Mouse (Mus musculus) liver, embryonic 14.5 days (tissue): ENCODE data around the gene Tmem169. TPM values are rescaled to one million over a fixed set of nuclear protein-coding genes. Genes with fewer than 3 reads are reported as not detected.

ENCODE experiments used
- ATAC-seq: fragments of 200-750 bp; cut with Nextera tagmentation; 2 replicates; pipeline ENCODE4 v1.8.0; 2017; ENCODE audit warnings: moderate number of reproducible peaks, mild to moderate bottlenecking, moderate library complexity; ENCODE audit not compliant: insufficient read depth
- DNase-seq, 3 experiments: peaks; one replicate each; pipeline ENCODE4 v3.0.0-alpha.2; 2012 to 2013; ENCODE audit warnings: low read depth in 3 of 3, low spot score in 3 of 3
- H3K27ac ChIP-seq: fragments of 300-500 bp; sonication (generic); 2 replicates; pipeline ENCODE4 v1.5.1; 2014; ENCODE audit warnings: moderate library complexity, mild to moderate bottlenecking, control low read depth, inconsistent platforms
- H3K27me3 ChIP-seq: fragments of 300-500 bp; sonication (generic); 2 replicates; pipeline ENCODE4 v1.6.1; 2014; ENCODE audit warnings: mild to moderate bottlenecking, low read length, moderate library complexity; ENCODE audit not compliant: control insufficient read depth, insufficient read depth
- H3K36me3 ChIP-seq: fragments of 300-500 bp; sonication (generic); replicated peaks from 2 replicates; pipeline ENCODE4 v1.6.1; 2014; ENCODE audit warnings: low read depth; ENCODE audit not compliant: control insufficient read depth, insufficient read depth
- H3K4me1 ChIP-seq, 2 experiments: fragments of 200-500 bp in 1 of 2; fragments of 300-500 bp in 1 of 2; sonication (generic) in 1 of 2; replicated peaks; 2 replicates each; pipeline ENCODE4 v1.6.1; 2012 to 2014; ENCODE audit warnings: antibody characterized with exemption in 1 of 2, inconsistent platforms in 1 of 2, low read length in 1 of 2; ENCODE audit not compliant: control insufficient read depth in 2 of 2, insufficient read depth in 2 of 2
- H3K4me2 ChIP-seq: fragments of 300-500 bp; sonication (generic); 2 replicates; pipeline ENCODE4 v1.6.1; 2014; ENCODE audit warnings: low read depth, mild to moderate bottlenecking, control low read depth, moderate library complexity
- H3K4me3 ChIP-seq, 2 experiments: fragments of 200-500 bp in 1 of 2; fragments of 300-500 bp in 1 of 2; sonication (generic) in 1 of 2; 2 replicates each; pipeline ENCODE4 v1.5.1; 2012 to 2014; ENCODE audit warnings: low read depth in 2 of 2, low read length in 2 of 2, mild to moderate bottlenecking in 2 of 2, control low read depth in 1 of 2, inconsistent platforms in 1 of 2, moderate library complexity in 1 of 2; ENCODE audit not compliant: insufficient read depth in 1 of 2
- H3K9ac ChIP-seq: fragments of 300-500 bp; sonication (generic); replicated peaks from 2 replicates; pipeline ENCODE4 v1.6.1; 2014; ENCODE audit warnings: mild to moderate bottlenecking, control low read depth, moderate library complexity
- H3K9me3 ChIP-seq: fragments of 300-500 bp; sonication (generic); 2 replicates; pipeline ENCODE4 v1.6.1; 2016; ENCODE audit warnings: low read length, mixed read lengths; ENCODE audit not compliant: control insufficient read depth
- CTCF ChIP-seq: IDR thresholded peaks from 2 replicates; pipeline ENCODE4 v1.5.1; 2016; ENCODE audit warnings: antibody characterized with exemption, low read depth, control low read depth
- EP300 ChIP-seq: IDR thresholded peaks from 2 replicates; pipeline ENCODE4 v1.6.1; 2016; ENCODE audit warnings: antibody characterized with exemption, low read depth
- WGBS: fragments of 180-500 bp; shearing (Covaris S2); extraction: QIAGEN DNeasy Blood & Tissue Kit; methylation state at CpG from one replicate; pipeline ENCODE4 v1.1.7; 2014; ENCODE audit not compliant: insufficient replicate concordance; 5-methylcytosine and 5-hydroxymethylcytosine counted together
- polyA plus RNA-seq, 2 experiments: library from polyadenylated mRNA; depleted of rRNA in 1 of 2; stranded (reverse) in 1 of 2; unstranded in 1 of 2; fragments of >200 nt; fragmentation: Nextera tagmentation in 1 of 2; extraction: Ambion mirVana in 1 of 2; gene quantifications; 2 replicates each; pipeline versions ENCODE4 v1.2.1 to v1.2.3; 2012 to 2014

Gene Tmem169
- polyA plus RNA-seq, 2 experiments, result 0.50 to 0.81 TPM

- WGBS, result 39% methylated on average over 11 of the region's 11 CpGs
- Histone ChIP-seq H3K4me2 (peak overlapping the region; percentile 65), H3K27ac (no peak overlapping the region), H3K9ac (peak overlapping the region; percentile 66), H3K36me3 (no peaks in the 10 kb centered on the region), H3K27me3 (no peaks in the 10 kb centered on the region), H3K4me1 (peaks cover 0 to 10% of the 10 kb centered on the region in 2 experiments; a peak in 2 of 4 replicates), H3K9me3 (no peaks in the 10 kb centered on the region), H3K4me3 (peak overlapping the region; percentile 48 to 66)
- no peak for ATAC-seq
- DNase-seq, result no peak
- TF ChIP-seq CTCF (no peak), EP300 (no peak)
Measured at GRCm38 (mm10) chr1:72253881-72254491, 30.2 kb upstream of the Tmem169 start.

- Histone ChIP-seq H3K4me3 (peak overlapping the region; percentile 48 to 66), H3K36me3 (no peaks in the 10 kb centered on the region), H3K9ac (peak overlapping the region; percentile 66), H3K4me1 (peaks cover 0 to 10% of the 10 kb centered on the region in 2 experiments; a peak in 2 of 4 replicates), H3K27ac (peak overlapping the region; percentile 80), H3K4me2 (peak overlapping the region; percentile 65), H3K9me3 (no peaks in the 10 kb centered on the region), H3K27me3 (no peaks in the 10 kb centered on the region)
- TF ChIP-seq CTCF (peak; percentile 32; the same call in 1 of the 2 replicates), EP300 (no peak)
- ATAC-seq (peak; percentile 76), DNase-seq (peak; percentile 71 to 78 (median 74))
- under 1% methylated on average over 35 of the region's 35 CpGs for WGBS
Measured at GRCm38 (mm10) chr1:72254545-72255061, 29.6 kb upstream of the Tmem169 start.

- 1% methylated on average over 15 of the region's 15 CpGs for WGBS
- Histone ChIP-seq H3K4me3 (no peak overlapping the region), H3K4me2 (peak overlapping the region; percentile 65), H3K9ac (no peak overlapping the region), H3K36me3 (no peaks in the 10 kb centered on the region), H3K27me3 (no peaks in the 10 kb centered on the region), H3K9me3 (no peaks in the 10 kb centered on the region), H3K27ac (peak overlapping the region; percentile 34), H3K4me1 (peaks cover 0 to 10% of the 10 kb centered on the region in 2 experiments; a peak in 2 of 4 replicates)
- ATAC-seq (peak; percentile 89), DNase-seq (peak; percentile 80 to 82 (median 80))
- no peak for TF ChIP-seq CTCF
- peak; percentile 6 for TF ChIP-seq EP300
Measured at GRCm38 (mm10) chr1:72255062-72255853, 28.9 kb upstream of the Tmem169 start.

- DNase-seq, result no peak
Measured at GRCm38 (mm10) chr1:72255854-72256175, 28.4 kb upstream of the Tmem169 start.

More at GRCm38 (mm10) chr1:72255854-72256175, 28.4 kb upstream of the Tmem169 start:
- Histone ChIP-seq H3K9ac (no peak overlapping the region), H3K4me1 (peaks cover 0 to 10% of the 10 kb centered on the region in 2 experiments; a peak in 2 of 4 replicates), H3K4me3 (no peak overlapping the region), H3K36me3 (no peaks in the 10 kb centered on the region), H3K9me3 (no peaks in the 10 kb centered on the region), H3K4me2 (peak overlapping the region; percentile 65; the same call in 1 of the 2 replicates), H3K27me3 (no peaks in the 10 kb centered on the region), H3K27ac (peak overlapping the region; percentile 34)
- 40% methylated on average over 11 of the region's 11 CpGs for WGBS
- ATAC-seq, result no peak
- TF ChIP-seq CTCF, result no peak
- no peak for TF ChIP-seq EP300
